In the genomic region with DNA sequence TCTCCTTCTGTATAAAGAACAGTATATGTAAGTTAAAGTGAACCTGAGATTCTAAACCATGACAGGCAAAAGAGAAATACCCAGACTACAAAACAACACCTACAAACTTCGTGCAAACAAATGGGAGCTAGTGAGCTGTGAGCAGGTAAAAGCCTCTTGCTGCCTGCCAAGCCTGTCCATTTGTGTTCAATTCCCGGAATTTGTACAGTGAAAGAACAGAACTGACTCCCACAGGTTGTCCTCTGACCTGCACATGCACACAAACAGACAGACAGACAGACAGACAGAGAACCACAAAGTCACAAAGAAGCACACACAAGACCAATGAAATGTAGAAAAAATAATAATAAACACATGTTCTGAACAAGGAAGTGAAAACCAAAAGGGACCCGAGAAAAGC, we compare ENCODE assay signal across 21 mouse cellular contexts. TPM values are rescaled to one million over a fixed set of nuclear protein-coding genes. Genes with fewer than 3 reads are reported as not detected.
DNase-seq lines count a peak whose midpoint lies in the region; ATAC-seq lines count a peak whose summit lies in the region.
"Had no signal": no experiment of that assay in that cellular context is flagged by ENCODE, and none has a peak within 500 bp of the region (broad histone marks: within the 10 kb centered on the region; RNA-seq: fewer than 3 reads in every experiment).

No protein-coding gene starts in this region.

- peaks cover 5% of the 10 kb centered on the region for H3K4me1 ChIP-seq in liver, embryonic 16.5 days (ENCODE audit: control insufficient read depth, low read depth, low read length)
- H3K4me1 ChIP-seq: embryonic facial prominence, embryonic 10.5 days; embryonic facial prominence, embryonic 12.5 days; forebrain, embryonic 13.5 days; forebrain, embryonic 15.5 days had no signal

- peak; percentile 38; the same call in 1 of the 2 replicates for ATAC-seq in liver, embryonic 16.5 days (ENCODE audit: low read depth)
- ATAC-seq: activated CD4-positive, CD25-positive, alpha-beta regulatory T cell, adult 4 months; forebrain, embryonic 13.5 days; forebrain, embryonic 15.5 days; Patski had no signal

- peak; percentile 41 for DNase-seq in heart, adult 11 months
- DNase-seq in heart, postnatal 25 days (ENCODE audit: low spot score): no peak
- DNase-seq in liver: no peak
- DNase-seq in A20 (ENCODE audit: low read depth, low spot score): peak; percentile 80
- no peak for DNase-seq in ovary, postnatal 36 days (ENCODE audit: low spot score)
- DNase-seq: adrenal gland, adult 8-10 months; adrenal gland, postnatal 14 days; adrenal gland, postnatal 36 days; cerebellum, adult 11-12 months; cerebellum, adult 2 months; cerebellum, adult 9-10 months; cerebellum, postnatal 25 days had no signal

- no peak overlapping the region for H3K4me3 ChIP-seq in liver, embryonic 16.5 days (ENCODE audit: low read depth, low read length)
- H3K4me3 ChIP-seq: embryonic facial prominence, embryonic 10.5 days; embryonic facial prominence, embryonic 12.5 days; forebrain, embryonic 13.5 days; forebrain, embryonic 15.5 days had no signal

- WGBS in liver, embryonic 16.5 days (ENCODE audit: insufficient replicate concordance): 61% methylated on average over 3 of the region's 3 CpGs

- H3K36me3 ChIP-seq in liver, embryonic 16.5 days (ENCODE audit: control insufficient read depth, insufficient read depth): peaks cover 9% of the 10 kb centered on the region; the same call in 1 of the 2 replicates

- H3K9me3 ChIP-seq in liver, embryonic 16.5 days (replicated peaks; ENCODE audit: control insufficient read depth, low read length): no peaks in the 10 kb centered on the region
- H3K9me3 ChIP-seq: embryonic facial prominence, embryonic 10.5 days; embryonic facial prominence, embryonic 12.5 days; forebrain, embryonic 13.5 days; forebrain, embryonic 15.5 days; G1E had no signal

- intact Hi-C loops in heart, postnatal 25 days (cut with DNase I): no loop called here

- no peak overlapping the region for H3K27ac ChIP-seq in liver, embryonic 16.5 days (ENCODE audit: low read length)
- H3K27ac ChIP-seq: embryonic facial prominence, embryonic 10.5 days; embryonic facial prominence, embryonic 12.5 days; forebrain, embryonic 13.5 days; forebrain, embryonic 15.5 days had no signal

- no peak overlapping the region for H3K4me2 ChIP-seq in liver, embryonic 16.5 days (ENCODE audit: low read depth, low read length)
- H3K4me2 ChIP-seq: embryonic facial prominence, embryonic 12.5 days; forebrain, embryonic 13.5 days; forebrain, embryonic 15.5 days had no signal

- no peaks in the 10 kb centered on the region for H3K27me3 ChIP-seq in liver, embryonic 16.5 days (ENCODE audit: control insufficient read depth, insufficient read depth, low read depth, low read length)
- H3K27me3 ChIP-seq: embryonic facial prominence, embryonic 12.5 days; forebrain, embryonic 13.5 days; forebrain, embryonic 15.5 days; Patski had no signal

- no peak overlapping the region for H3K9ac ChIP-seq in liver, embryonic 16.5 days (ENCODE audit: low read depth, low read length)
- H3K9ac ChIP-seq: embryonic facial prominence, embryonic 12.5 days; forebrain, embryonic 13.5 days; forebrain, embryonic 15.5 days had no signal

RNA-seq across cellular contexts. Expression of a gene that starts 17.5 kb away (rescaled TPM):
- 10 to 100 TPM; 46.8 to 49.4 TPM for total RNA-seq in heart, postnatal 25 days (2021)
- 33.5 and 35.6 TPM in 2 replicates for polyA plus RNA-seq in liver, embryonic 16.5 days (2015; fragmentation: Nextera tagmentation; extraction: Ambion mirVana)

RNA-seq across cellular contexts. Expression of a gene that starts 49.0 kb away (rescaled TPM):
- not detected for total RNA-seq in heart, postnatal 25 days (2021)
- polyA plus RNA-seq in liver, embryonic 16.5 days (2015; fragmentation: Nextera tagmentation; extraction: Ambion mirVana): not detected in 2 replicates
- total RNA-seq: adrenal gland, adult 18-20 months; adrenal gland, postnatal 14 days had no signal
- polyA plus RNA-seq: activated CD4-positive, CD25-positive, alpha-beta regulatory T cell, adult 4 months; G1E; Patski had no signal

Comparison
In these comparisons a context has a peak if more than half of its experiments do, and no peak if none do; other contexts are left out.
1. DNase-seq: peak in heart, adult 11 months (single experiment) and A20 (single experiment); none in heart, postnatal 25 days (single experiment), liver (single experiment) and ovary, postnatal 36 days (single experiment).